Mouse (Mus musculus): ENCODE measurements at regions not wholly inside any gene's neighbourhood (a gene's known extent, or its start where the extent isn't known, plus 50 kb on each side); places are given as distances from the start of the nearest gene placed in this dataset.

DNA sequence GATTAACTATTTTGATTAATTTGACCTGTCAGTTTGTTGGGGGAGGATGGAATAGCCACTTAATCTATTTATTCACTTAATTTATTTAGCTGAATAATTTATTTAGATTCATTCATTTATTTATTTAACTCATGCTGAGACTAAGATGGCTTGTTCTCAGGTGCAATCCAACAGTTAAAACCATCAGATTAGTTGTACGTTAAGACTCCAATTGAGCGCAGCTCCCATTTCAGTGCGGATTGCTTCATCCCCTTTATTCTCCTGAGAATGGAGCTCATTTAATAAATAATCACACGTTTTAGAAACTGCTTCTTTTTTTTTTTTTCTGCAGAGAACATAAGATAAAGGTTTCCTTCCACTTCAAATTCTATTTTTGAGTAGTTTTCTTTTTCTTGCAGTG is 113.2 kb downstream of the Akr1d1 start:
- Histone ChIP-seq H3K4me1 (ENCODE audit: control insufficient read depth in 1 of 2, insufficient read depth in 2 of 2) (no peaks in the 10 kb centered on the region), H3K27me3 (replicated peaks) (no peaks in the 10 kb centered on the region), H3K9ac (ENCODE audit: insufficient read depth, low read depth) (no peak overlapping the region), H3K79me2 (replicated peaks; ENCODE audit: control insufficient read depth, extremely low read depth, insufficient read depth, poor library complexity, severe bottlenecking) (no peaks in the 10 kb centered on the region), H3K36me3 (replicated peaks in 1 of 2; ENCODE audit: control insufficient read depth in 1 of 2, insufficient read depth in 1 of 2, low read length in 1 of 2) (no peaks in the 10 kb centered on the region), H3K27ac (ENCODE audit: insufficient read depth, low read depth) (no peak overlapping the region), H3K4me2 (ENCODE audit: insufficient read depth, low read depth, poor library complexity, severe bottlenecking) (no peak overlapping the region), H3K9me3 (replicated peaks; ENCODE audit: low read length) (no peaks in the 10 kb centered on the region), H3K4me3 (replicated peaks in 1 of 3; ENCODE audit: low read depth in 2 of 3, low read length in 2 of 3, poor library complexity in 1 of 3) (no peak overlapping the region)
- TF ChIP-seq IRF4 (IDR thresholded peaks at IDR 0.05; ENCODE audit: low read depth, low read length), result no peak
- no peak for TF ChIP-seq HCFC1 (IDR thresholded peaks at IDR 0.05; ENCODE audit: low read depth, low read length)
- no peak for TF ChIP-seq MYC (IDR thresholded peaks at IDR 0.05; ENCODE audit: low read depth, low read length)
- TF ChIP-seq USF1 (IDR thresholded peaks at IDR 0.05; ENCODE audit: low read depth, low read length), result no peak
- no peak for TF ChIP-seq POLR2AphosphoS2 (IDR thresholded peaks at IDR 0.05; ENCODE audit: low read depth, low read length)
- no peak for TF ChIP-seq GABPA (IDR thresholded peaks at IDR 0.05; ENCODE audit: insufficient replicate concordance, low read depth, low read length)
- TF ChIP-seq CHD2 (IDR thresholded peaks at IDR 0.05; ENCODE audit: low read length), result no peak
- no peak for TF ChIP-seq RCOR1 (conservative IDR thresholded peaks at IDR 0.05; ENCODE audit: low read depth, low read length)
- TF ChIP-seq MEF2A (IDR thresholded peaks at IDR 0.05; ENCODE audit: borderline replicate concordance, low read depth, low read length), result no peak
- TF ChIP-seq MAFK (IDR thresholded peaks at IDR 0.05; ENCODE audit: insufficient replicate concordance, low read length), result no peak
- no peak for TF ChIP-seq MAX (IDR thresholded peaks at IDR 0.05; ENCODE audit: low read length)
- TF ChIP-seq ZC3H11A (IDR thresholded peaks at IDR 0.05; ENCODE audit: low read depth, low read length), result no peak
- TF ChIP-seq ZMIZ1 (IDR thresholded peaks at IDR 0.05; ENCODE audit: low read depth, low read length), result no peak
- TF ChIP-seq UBTF (IDR thresholded peaks at IDR 0.05; ENCODE audit: low read depth, low read length), result no peak
- TF ChIP-seq ZKSCAN1 (IDR thresholded peaks at IDR 0.05; ENCODE audit: borderline replicate concordance, low read depth, low read length), result no peak
- TF ChIP-seq TBP (conservative IDR thresholded peaks at IDR 0.05; ENCODE audit: low read depth, low read length), result no peak
- TF ChIP-seq MXI1 (IDR thresholded peaks at IDR 0.05; ENCODE audit: low read depth, low read length), result no peak
- TF ChIP-seq POLR2A (IDR thresholded peaks at IDR 0.05; ENCODE audit: low read depth, low read length), result no peak
- in situ Hi-C loops (cut with MboI; ENCODE audit: low pct_ligation_motif_present, low pct_unique_long_range_greater_than_20kb, low sequenced_read_pairs), result no loop called here
- dilution Hi-C loops (cut with MboI; ENCODE audit: extremely low pct_ligation_motif_present, extremely low pct_unique_long_range_greater_than_20kb, low sequenced_read_pairs), result no loop called here
- no peak for DNase-seq (ENCODE audit: extremely low read depth)

DNA sequence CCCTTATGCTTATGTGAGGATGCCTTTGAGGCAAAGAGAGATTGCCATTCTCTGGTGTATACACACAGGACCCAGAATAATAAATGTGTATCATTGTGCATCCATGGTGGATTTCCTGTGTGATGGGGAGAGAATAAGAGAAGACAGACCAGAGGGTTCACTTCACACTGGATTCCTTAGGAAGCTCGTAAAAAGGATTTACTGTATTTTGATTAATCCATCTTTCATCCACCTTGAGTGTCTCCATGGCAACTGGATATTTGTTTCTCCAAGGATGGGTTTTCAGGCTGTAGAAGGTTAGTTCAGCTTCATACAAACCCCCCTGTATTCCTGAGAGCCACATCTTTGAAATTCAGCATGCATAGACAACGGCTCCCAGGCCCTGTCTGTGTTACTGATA is 113.7 kb downstream of the Akr1d1 start:
- no peaks in the 10 kb centered on the region for H3K36me3 ChIP-seq (replicated peaks in 1 of 2; ENCODE audit: control insufficient read depth in 1 of 2, insufficient read depth in 1 of 2, low read length in 1 of 2)
- DNase-seq (ENCODE audit: extremely low read depth), result no peak
- H3K9ac ChIP-seq (ENCODE audit: insufficient read depth, low read depth), result no peak overlapping the region
- H3K79me2 ChIP-seq (replicated peaks; ENCODE audit: control insufficient read depth, extremely low read depth, insufficient read depth, poor library complexity, severe bottlenecking), result no peaks in the 10 kb centered on the region
- H3K9me3 ChIP-seq (replicated peaks; ENCODE audit: low read length), result no peaks in the 10 kb centered on the region
- dilution Hi-C loops (cut with MboI; ENCODE audit: extremely low pct_ligation_motif_present, extremely low pct_unique_long_range_greater_than_20kb, low sequenced_read_pairs) (no loop called here), in situ Hi-C loops (cut with MboI; ENCODE audit: low pct_ligation_motif_present, low pct_unique_long_range_greater_than_20kb, low sequenced_read_pairs) (no loop called here)
- no peaks in the 10 kb centered on the region for H3K4me1 ChIP-seq (ENCODE audit: control insufficient read depth in 1 of 2, insufficient read depth in 2 of 2)
- no peak overlapping the region for H3K4me3 ChIP-seq (replicated peaks in 1 of 3; ENCODE audit: low read depth in 2 of 3, low read length in 2 of 3, poor library complexity in 1 of 3)
- H3K27ac ChIP-seq (ENCODE audit: insufficient read depth, low read depth), result no peak overlapping the region
- H3K4me2 ChIP-seq (ENCODE audit: insufficient read depth, low read depth, poor library complexity, severe bottlenecking), result no peak overlapping the region
- H3K27me3 ChIP-seq (replicated peaks), result no peaks in the 10 kb centered on the region
- no peak for TF ChIP-seq EP300 (IDR thresholded peaks at IDR 0.05; ENCODE audit: low read length)
- TF ChIP-seq MAFK (IDR thresholded peaks at IDR 0.05; ENCODE audit: insufficient replicate concordance, low read length), result no peak
- TF ChIP-seq NELFE (IDR thresholded peaks at IDR 0.05; ENCODE audit: low read depth, low read length), result no peak
- no peak for TF ChIP-seq USF1 (IDR thresholded peaks at IDR 0.05; ENCODE audit: low read depth, low read length)
- no peak for TF ChIP-seq BHLHE40 (IDR thresholded peaks at IDR 0.05; ENCODE audit: low read depth, low read length)
- no peak for TF ChIP-seq SMC3 (IDR thresholded peaks at IDR 0.05; ENCODE audit: low read depth, low read length)
- TF ChIP-seq JUN (IDR thresholded peaks at IDR 0.05; ENCODE audit: insufficient read depth, low read depth, low read length), result no peak
